Mouse (Mus musculus) lung, embryonic 15.5 days (tissue): ENCODE data around the gene Mitf. TPM values are rescaled to one million over a fixed set of nuclear protein-coding genes. Genes with fewer than 3 reads are reported as not detected.

Experiments used
- ATAC-seq: fragments of 200-750 bp; cut with Nextera tagmentation; 2 replicates; pipeline ENCODE4 v1.8.0; 2017; ENCODE audit warnings: moderate number of reproducible peaks, borderline replicate concordance; ENCODE audit not compliant: low FRiP score, low TSS enrichment; ENCODE audit errors: extremely low read depth
- H3K27ac ChIP-seq: fragments of 300-500 bp; sonication (generic); 2 replicates; pipeline ENCODE4 v1.5.1; 2015; ENCODE audit warnings: moderate library complexity, mild to moderate bottlenecking, inconsistent platforms
- H3K27me3 ChIP-seq: fragments of 300-500 bp; sonication (generic); 2 replicates; pipeline ENCODE4 v1.6.1; 2015; ENCODE audit warnings: inconsistent platforms
- H3K36me3 ChIP-seq: fragments of 300-500 bp; sonication (generic); 2 replicates; pipeline ENCODE4 v1.6.1; 2015; ENCODE audit warnings: inconsistent platforms
- H3K4me1 ChIP-seq: fragments of 300-500 bp; sonication (generic); 2 replicates; pipeline ENCODE4 v1.6.1; 2015; ENCODE audit warnings: inconsistent platforms
- H3K4me2 ChIP-seq: fragments of 300-500 bp; sonication (generic); 2 replicates; pipeline ENCODE4 v1.6.1; 2015; ENCODE audit warnings: inconsistent platforms, mild to moderate bottlenecking, moderate library complexity
- H3K4me3 ChIP-seq: fragments of 300-500 bp; sonication (generic); 2 replicates; pipeline ENCODE4 v1.5.1; 2015; ENCODE audit warnings: mild to moderate bottlenecking, inconsistent platforms
- H3K9ac ChIP-seq: fragments of 300-500 bp; sonication (generic); 2 replicates; pipeline ENCODE4 v1.6.1; 2015; ENCODE audit warnings: inconsistent platforms
- H3K9me3 ChIP-seq: fragments of 300-500 bp; sonication (generic); 2 replicates; pipeline ENCODE4 v1.6.1; 2016; ENCODE audit warnings: inconsistent platforms
- whole genome bisulfite sequencing: fragments of 180-500 bp; shearing (Covaris S2); methylation state at CpG from one replicate; pipeline ENCODE4 v1.1.7; 2015; 5-methylcytosine and 5-hydroxymethylcytosine counted together
- polyA plus RNA-seq: library from polyadenylated mRNA; unstranded; fragments of >200 nt; fragmentation: Nextera tagmentation; extraction: Ambion mirVana; gene quantifications from 2 replicates; pipeline ENCODE4 v1.2.1, GENCODE M21; 2015

The Mitf gene
- polyA plus RNA-seq, 1 experiment from 2014 or later: 1.9 TPM

GRCm38 (mm10) chr6:97828021-97828420, 21.2 kb downstream of the Mitf start:
- 65% methylated on average over 3 of the region's 3 CpGs for WGBS
- Histone ChIP-seq H3K9me3 (no peaks in the 10 kb centered on the region), H3K4me3 (no peak overlapping the region), H3K4me2 (no peak overlapping the region), H3K9ac (no peak overlapping the region), H3K27ac (no peak overlapping the region), H3K36me3 (no peaks in the 10 kb centered on the region), H3K27me3 (no peaks in the 10 kb centered on the region), H3K4me1 (no peaks in the 10 kb centered on the region)
- ATAC-seq: no peak

- H3K4me3 ChIP-seq: no peak overlapping the region
- no peaks in the 10 kb centered on the region for H3K27me3 ChIP-seq
- no peak overlapping the region for H3K4me2 ChIP-seq
- H3K9me3 ChIP-seq: no peaks in the 10 kb centered on the region
- H3K36me3 ChIP-seq: no peaks in the 10 kb centered on the region
- WGBS: 42% methylated on average over 13 of the region's 13 CpGs
- no peaks in the 10 kb centered on the region for H3K4me1 ChIP-seq
- H3K9ac ChIP-seq: no peak overlapping the region
- no peak for ATAC-seq
- H3K27ac ChIP-seq: no peak overlapping the region
Observed at GRCm38 (mm10) chr6:97828822-97829719, 22.2 kb downstream of the Mitf start.

- no peak overlapping the region for H3K9ac ChIP-seq
- no peaks in the 10 kb centered on the region for H3K9me3 ChIP-seq
- no peak overlapping the region for H3K4me2 ChIP-seq
- H3K36me3 ChIP-seq: no peaks in the 10 kb centered on the region
- no peak overlapping the region for H3K27ac ChIP-seq
- ATAC-seq: no peak
- no peaks in the 10 kb centered on the region for H3K4me1 ChIP-seq
- 87% methylated on average over 4 of the region's 4 CpGs for WGBS
- no peaks in the 10 kb centered on the region for H3K27me3 ChIP-seq
- H3K4me3 ChIP-seq: no peak overlapping the region
Observed at GRCm38 (mm10) chr6:97832501-97832900, 25.6 kb downstream of the Mitf start.

DNA sequence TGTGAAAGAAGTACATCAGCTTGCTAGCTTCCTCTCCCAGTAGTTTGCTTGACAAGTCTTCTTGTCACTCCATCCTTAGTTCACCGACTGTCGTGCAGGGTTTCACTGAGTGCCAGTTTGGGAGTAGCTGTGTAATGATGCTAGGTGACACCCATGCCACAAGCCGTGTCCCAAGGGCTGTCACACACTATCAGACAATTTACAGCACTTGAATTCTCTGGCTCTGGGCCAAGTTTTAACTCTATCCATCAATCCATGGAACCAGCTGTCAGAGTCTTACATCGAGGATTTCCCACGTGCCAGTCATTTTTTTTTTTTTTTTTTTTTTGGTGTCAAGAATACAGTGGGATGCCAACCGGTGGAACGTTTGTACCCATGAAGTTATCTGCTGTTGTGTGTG, 29.3 kb downstream of the Mitf start:
- no peak for ATAC-seq
- Histone ChIP-seq H3K4me2 (no peak overlapping the region), H3K4me1 (no peaks in the 10 kb centered on the region), H3K9me3 (no peaks in the 10 kb centered on the region), H3K27ac (no peak overlapping the region), H3K36me3 (no peaks in the 10 kb centered on the region), H3K9ac (no peak overlapping the region), H3K27me3 (no peaks in the 10 kb centered on the region), H3K4me3 (no peak overlapping the region)
- 49% methylated on average over 7 of the region's 7 CpGs for WGBS

DNA sequence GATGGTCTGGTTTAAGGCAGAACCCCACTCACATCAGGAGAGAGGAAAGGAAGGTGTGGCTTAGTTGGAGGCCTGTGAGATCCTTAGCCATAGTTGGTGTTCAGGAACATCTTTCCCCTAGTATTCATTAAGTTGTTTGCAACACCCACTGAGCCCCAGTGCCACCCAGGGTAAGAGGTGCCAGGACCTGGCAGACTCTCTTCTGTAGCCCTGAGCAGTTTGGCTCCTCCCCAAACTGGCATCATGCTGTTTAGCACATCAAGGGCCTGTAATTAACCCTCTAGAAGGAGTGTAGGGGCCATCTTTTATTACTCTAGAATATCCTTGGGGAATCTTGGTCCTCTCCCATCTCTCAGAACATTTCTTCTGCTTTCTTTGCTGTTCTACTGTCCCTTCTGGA, 30.9 kb downstream of the Mitf start:
- no peaks in the 10 kb centered on the region for H3K27me3 ChIP-seq
- H3K4me2 ChIP-seq: no peak overlapping the region
- no peak for ATAC-seq
- no peak overlapping the region for H3K27ac ChIP-seq
- H3K4me3 ChIP-seq: no peak overlapping the region
- no peaks in the 10 kb centered on the region for H3K4me1 ChIP-seq
- no peaks in the 10 kb centered on the region for H3K9me3 ChIP-seq
- no peaks in the 10 kb centered on the region for H3K36me3 ChIP-seq
- H3K9ac ChIP-seq: no peak overlapping the region

- no peak overlapping the region for H3K4me3 ChIP-seq
- no peaks in the 10 kb centered on the region for H3K4me1 ChIP-seq
- H3K9me3 ChIP-seq: no peaks in the 10 kb centered on the region
- no peaks in the 10 kb centered on the region for H3K27me3 ChIP-seq
- no peak for ATAC-seq
- H3K27ac ChIP-seq: no peak overlapping the region
- no peak overlapping the region for H3K9ac ChIP-seq
- H3K4me2 ChIP-seq: no peak overlapping the region
- no peaks in the 10 kb centered on the region for H3K36me3 ChIP-seq
Observed at GRCm38 (mm10) chr6:97839568-97839967, 32.7 kb downstream of the Mitf start.

- H3K4me3 ChIP-seq: no peak overlapping the region
Observed at GRCm38 (mm10) chr6:97844112-97844511, 37.3 kb downstream of the Mitf start.

GRCm38 (mm10) chr6:97848191-97848857, 41.5 kb downstream of the Mitf start:
- Histone ChIP-seq H3K4me2 (no peak overlapping the region), H3K4me3 (no peak overlapping the region), H3K4me1 (no peaks in the 10 kb centered on the region), H3K27ac (no peak overlapping the region), H3K9ac (no peak overlapping the region), H3K9me3 (no peaks in the 10 kb centered on the region), H3K27me3 (no peaks in the 10 kb centered on the region), H3K36me3 (no peaks in the 10 kb centered on the region)
- WGBS: 50% methylated on average over 9 of the region's 9 CpGs
- ATAC-seq: no peak

More at GRCm38 (mm10) chr6:97844112-97844511, 37.3 kb downstream of the Mitf start:
- no peaks in the 10 kb centered on the region for H3K36me3 ChIP-seq
- H3K27me3 ChIP-seq: no peaks in the 10 kb centered on the region
- H3K4me1 ChIP-seq: no peaks in the 10 kb centered on the region
- no peak overlapping the region for H3K4me2 ChIP-seq
- no peaks in the 10 kb centered on the region for H3K9me3 ChIP-seq
- H3K27ac ChIP-seq: no peak overlapping the region
- H3K9ac ChIP-seq: no peak overlapping the region
- no peak for ATAC-seq
- 54% methylated on average over 3 of the region's 3 CpGs for WGBS

- no peaks in the 10 kb centered on the region for H3K27me3 ChIP-seq
- no peaks in the 10 kb centered on the region for H3K9me3 ChIP-seq
- H3K4me3 ChIP-seq: no peak overlapping the region
- WGBS: 92% methylated on average over 2 of the region's 2 CpGs
- no peak for ATAC-seq
- H3K9ac ChIP-seq: no peak overlapping the region
- no peaks in the 10 kb centered on the region for H3K4me1 ChIP-seq
- no peak overlapping the region for H3K4me2 ChIP-seq
- no peak overlapping the region for H3K27ac ChIP-seq
- no peaks in the 10 kb centered on the region for H3K36me3 ChIP-seq
Observed at GRCm38 (mm10) chr6:97854236-97854635, 47.4 kb downstream of the Mitf start.

DNA sequence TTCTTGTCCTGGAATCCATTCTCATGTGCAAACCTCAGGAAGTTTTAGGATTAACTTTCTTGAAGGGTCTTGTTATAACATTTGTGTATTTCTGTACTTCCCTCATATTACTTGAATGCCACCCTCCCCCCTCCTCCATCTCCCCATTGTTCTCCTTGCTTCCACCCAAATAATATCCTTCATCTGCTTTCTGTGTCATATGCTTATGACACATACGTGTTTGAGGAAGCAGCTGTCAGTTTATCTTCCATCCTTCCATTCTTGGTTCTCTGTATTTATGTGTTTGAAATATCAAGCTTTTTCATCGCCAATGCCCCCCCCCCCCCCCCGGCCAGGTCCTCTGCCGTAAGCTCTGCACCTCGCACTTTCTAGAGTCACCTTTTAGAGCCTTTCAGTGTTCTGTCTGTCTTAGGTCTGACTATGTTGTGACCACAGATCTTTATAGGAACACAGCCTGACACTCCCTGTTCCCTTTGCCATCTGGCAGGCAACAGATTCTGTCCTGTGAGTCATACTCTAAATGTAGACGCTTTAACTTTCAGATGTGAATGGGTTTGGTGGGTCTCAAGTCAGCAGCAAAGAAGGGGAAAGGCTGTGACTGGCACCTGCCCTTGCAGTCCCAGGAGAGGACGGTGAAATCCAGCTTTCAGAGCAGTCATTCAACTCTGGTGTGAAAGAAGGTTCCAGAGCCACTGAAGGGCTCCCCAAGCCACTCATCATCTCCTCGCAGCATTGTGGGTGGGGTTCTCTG, 48.7 kb downstream of the Mitf start:
- no peaks in the 10 kb centered on the region for H3K27me3 ChIP-seq
- H3K27ac ChIP-seq: no peak overlapping the region
- no peak overlapping the region for H3K9ac ChIP-seq
- H3K4me1 ChIP-seq: no peaks in the 10 kb centered on the region
- H3K9me3 ChIP-seq: no peaks in the 10 kb centered on the region
- H3K4me2 ChIP-seq: no peak overlapping the region
- H3K36me3 ChIP-seq: no peaks in the 10 kb centered on the region
- ATAC-seq: no peak
- H3K4me3 ChIP-seq: no peak overlapping the region
- 71% methylated on average over 8 of the region's 8 CpGs for WGBS

DNA sequence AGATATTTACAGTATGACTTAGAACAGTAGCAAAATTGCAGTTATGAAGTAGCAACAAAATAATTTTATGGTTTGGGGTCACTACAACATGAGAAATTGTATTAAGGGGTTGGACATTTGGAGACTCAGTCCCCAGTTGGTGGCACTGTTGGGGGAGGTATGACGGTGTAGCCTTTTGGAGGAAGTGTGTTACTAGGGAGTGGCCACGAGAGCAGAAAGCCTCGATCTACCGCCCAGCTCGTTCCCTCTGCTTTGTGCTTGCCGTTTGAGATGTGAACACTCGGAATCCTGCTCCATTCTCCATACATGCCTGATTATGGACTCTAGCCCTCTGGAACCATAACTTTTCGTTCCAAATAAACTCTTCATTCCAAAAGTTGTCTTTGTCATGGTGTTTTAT, 49.6 kb downstream of the Mitf start:
- Histone ChIP-seq H3K27ac (no peak overlapping the region), H3K9ac (no peak overlapping the region), H3K4me1 (no peaks in the 10 kb centered on the region), H3K4me2 (no peak overlapping the region), H3K4me3 (no peak overlapping the region), H3K9me3 (no peaks in the 10 kb centered on the region), H3K36me3 (no peaks in the 10 kb centered on the region), H3K27me3 (no peaks in the 10 kb centered on the region)
- 73% methylated on average over 8 of the region's 8 CpGs for WGBS
- no peak for ATAC-seq

GRCm38 (mm10) chr6:97857690-97858089, 50.8 kb downstream of the Mitf start:
- no peak for ATAC-seq
- no peaks in the 10 kb centered on the region for H3K27me3 ChIP-seq
- no peaks in the 10 kb centered on the region for H3K36me3 ChIP-seq
- H3K9me3 ChIP-seq: no peaks in the 10 kb centered on the region
- H3K4me2 ChIP-seq: no peak overlapping the region
- WGBS: 54% methylated on average over 3 of the region's 3 CpGs
- H3K27ac ChIP-seq: no peak overlapping the region
- H3K4me1 ChIP-seq: no peaks in the 10 kb centered on the region
- H3K4me3 ChIP-seq: no peak overlapping the region
- no peak overlapping the region for H3K9ac ChIP-seq
